Mouse (Mus musculus): Measurements from ENCODE around the gene Kdm6b.

- TF ChIP-seq CTCF (conservative IDR thresholded peaks at IDR 0.05; ENCODE audit: insufficient read depth, insufficient read length, low read depth, low read length) (no peak), POLR2A (IDR thresholded peaks at IDR 0.05; ENCODE audit: low read depth, low read length) (no peak)
Measured at GRCm38 (mm10) chr11:69429313-69429712, 15.8 kb upstream of the Kdm6b start.
